Mouse (Mus musculus): ENCODE data around the gene Ift88.

- TF ChIP-seq CTCF (IDR thresholded peaks at IDR 0.05; ENCODE audit: low read depth, low read length) (no peak), GATA1 (IDR thresholded peaks at IDR 0.05; ENCODE audit: borderline replicate concordance, low read length) (no peak), GATA2 (IDR thresholded peaks at IDR 0.05; ENCODE audit: borderline replicate concordance, low read depth, low read length) (no peak)
These were observed 60.3 kb downstream of the Ift88 start for GRCm38 (mm10) chr14:57484183-57484582.

All from G1E (cell line).